Mouse (Mus musculus) midbrain, embryonic 14.5 days (tissue): ENCODE measurements around the gene Hexb. TPM values are rescaled to one million over a fixed set of nuclear protein-coding genes. Genes with fewer than 3 reads are reported as not detected.

ENCODE experiments used
- ATAC-seq: fragments of 200-750 bp; cut with Nextera tagmentation; 2 replicates; pipeline ENCODE4 v1.8.0; 2017; ENCODE audit warnings: moderate number of reproducible peaks, moderate library complexity; ENCODE audit not compliant: low FRiP score, low TSS enrichment
- DNase-seq: peaks from one replicate; pipeline ENCODE4 v3.0.0-alpha.2; 2015
- H3K27ac ChIP-seq: fragments of 300-500 bp; sonication (generic); replicated peaks from 2 replicates; pipeline ENCODE4 v1.5.1; 2014; ENCODE audit warnings: mild to moderate bottlenecking, low read depth, low read length, moderate library complexity
- H3K27me3 ChIP-seq: fragments of 300-500 bp; sonication (generic); 2 replicates; pipeline ENCODE4 v1.6.1; 2014; ENCODE audit warnings: low read length, control low read depth, mixed read lengths; ENCODE audit not compliant: control insufficient read depth, insufficient read depth
- H3K36me3 ChIP-seq: fragments of 300-500 bp; sonication (generic); 2 replicates; pipeline ENCODE4 v1.6.1; 2014; ENCODE audit warnings: low read length, control low read depth; ENCODE audit not compliant: control insufficient read depth, insufficient read depth
- H3K4me1 ChIP-seq: fragments of 300-500 bp; sonication (generic); 2 replicates; pipeline ENCODE4 v1.6.1; 2014; ENCODE audit warnings: mild to moderate bottlenecking, antibody characterized with exemption, low read length, control low read depth; ENCODE audit not compliant: control insufficient read depth, insufficient read depth
- H3K4me2 ChIP-seq: fragments of 300-500 bp; sonication (generic); 2 replicates; pipeline ENCODE4 v1.6.1; 2014; ENCODE audit warnings: mild to moderate bottlenecking, low read length, moderate library complexity
- H3K4me3 ChIP-seq: fragments of 300-500 bp; sonication (generic); replicated peaks from 2 replicates; pipeline ENCODE4 v1.5.1; 2014; ENCODE audit warnings: low read depth, low read length
- H3K9ac ChIP-seq: fragments of 300-500 bp; sonication (generic); replicated peaks from 2 replicates; pipeline ENCODE4 v1.6.1; 2014; ENCODE audit warnings: mild to moderate bottlenecking, low read length, moderate library complexity
- H3K9me3 ChIP-seq: fragments of 300-500 bp; sonication (generic); 2 replicates; pipeline ENCODE4 v1.6.1; 2016; ENCODE audit warnings: low read length, control low read depth, mixed read lengths; ENCODE audit not compliant: control insufficient read depth
- whole genome bisulfite sequencing: fragments of 180-500 bp; shearing (Covaris S2); extraction: QIAGEN DNeasy Blood & Tissue Kit; methylation state at CpG from one replicate; pipeline ENCODE4 v1.1.7; 2014; 5-methylcytosine and 5-hydroxymethylcytosine counted together
- polyA plus RNA-seq: library from polyadenylated mRNA; unstranded; fragments of >200 nt; fragmentation: Nextera tagmentation; extraction: Ambion mirVana; gene quantifications from 2 replicates; pipeline ENCODE4 v1.2.1, GENCODE M21; 2014

The Hexb gene
- polyA plus RNA-seq, 1 experiment from 2014 or later = 38.7 TPM

DNA sequence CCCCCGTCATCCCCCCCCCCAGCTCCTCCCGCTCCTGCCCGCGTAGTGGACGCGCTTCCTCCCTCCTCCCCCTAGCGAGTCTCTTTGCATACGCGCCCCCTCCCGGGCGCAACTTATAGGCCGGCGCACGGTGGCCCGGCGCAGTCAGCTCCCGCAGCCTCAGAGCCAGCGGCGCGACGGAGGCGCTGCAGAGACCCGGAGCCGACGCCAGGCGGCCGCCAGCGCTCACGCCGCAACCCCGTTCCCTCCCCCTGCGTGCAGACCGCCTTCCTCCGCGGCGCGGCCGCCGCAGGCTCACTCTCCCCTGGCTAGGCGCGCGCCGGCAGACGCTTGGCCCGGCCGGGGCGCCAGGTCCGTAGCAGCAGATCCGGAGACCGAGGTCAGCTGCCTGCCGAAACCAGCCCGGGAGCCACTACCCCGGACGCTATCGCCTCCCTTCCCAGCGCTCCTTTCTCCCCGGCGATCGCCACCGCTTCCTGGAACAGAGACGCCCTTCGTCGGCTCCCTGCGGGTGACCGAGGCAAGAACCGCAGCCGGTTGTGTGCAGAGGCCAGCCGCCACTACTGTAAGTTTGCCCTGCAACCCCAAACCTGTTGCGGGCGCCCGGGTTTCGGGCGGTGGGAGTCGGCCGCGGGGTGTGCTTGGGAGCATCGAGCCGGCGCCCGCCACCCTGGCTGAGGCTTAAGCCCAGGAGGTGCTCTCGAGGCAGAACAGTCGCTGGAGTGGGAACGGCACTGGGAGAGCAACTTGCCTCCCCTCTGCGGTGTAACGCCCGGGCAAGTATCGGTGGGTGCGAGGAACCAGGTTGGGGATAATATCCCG is 43.0 kb upstream of the Hexb start, which contains the start of gene Enc1:
Gene Enc1 (plus strand): TSS at position 141 of the 822 bp plus-strand sequence.
- no peaks in the 10 kb centered on the region for H3K27me3 ChIP-seq
- peaks cover 38% of the 10 kb centered on the region for H3K4me1 ChIP-seq
- peak within 1 kb of the TSS; percentile 86 for H3K4me3 ChIP-seq
- H3K36me3 ChIP-seq = peaks cover 14% of the 10 kb centered on the region
- ATAC-seq (peak; percentile 91), DNase-seq (peak; percentile 98)
- WGBS = under 1% methylated on average over 82 of the region's 89 CpGs
- H3K9me3 ChIP-seq = no peaks in the 10 kb centered on the region
- H3K9ac ChIP-seq = peak within 1 kb of the TSS; percentile 89
- peak within 1 kb of the TSS; percentile 89 for H3K4me2 ChIP-seq
- peak within 1 kb of the TSS; percentile 94 for H3K27ac ChIP-seq

DNA sequence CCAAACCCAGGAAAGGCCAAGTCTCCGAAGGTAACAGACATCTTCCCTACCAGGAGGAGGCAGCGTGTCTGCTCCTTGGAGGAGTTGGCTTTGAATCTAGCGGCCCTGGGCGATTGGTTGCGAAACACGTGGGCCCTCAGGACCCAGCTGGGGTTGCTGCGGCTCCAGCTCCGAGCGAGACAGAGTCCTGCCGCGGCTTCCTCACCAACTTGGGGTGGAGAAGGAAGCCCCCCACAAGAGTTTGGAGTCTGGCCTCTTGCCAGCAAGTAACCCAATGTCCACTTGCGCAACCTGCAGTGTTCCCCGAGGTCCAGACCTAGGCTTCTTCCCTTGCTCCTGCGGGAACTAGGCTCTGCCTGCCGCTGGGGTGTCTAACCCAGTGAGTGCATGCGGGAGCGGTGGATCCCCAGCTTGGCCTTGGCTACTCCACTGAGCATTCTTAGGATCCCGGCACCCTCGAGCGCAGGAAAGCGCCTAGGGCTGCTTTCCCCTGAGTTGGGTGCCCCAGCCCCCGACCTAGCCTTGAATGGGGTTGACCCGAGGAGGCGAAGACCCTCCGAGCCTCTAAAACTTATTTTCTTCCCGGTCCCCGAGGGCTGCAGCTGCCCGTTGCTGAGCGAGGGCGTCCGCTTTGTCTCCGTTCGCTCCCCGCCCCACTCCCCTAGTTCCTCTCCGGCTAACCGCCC is 42.3 kb upstream of the Hexb start:
- Histone ChIP-seq H3K27ac (peak overlapping the region; percentile 94), H3K9me3 (no peaks in the 10 kb centered on the region), H3K27me3 (no peaks in the 10 kb centered on the region), H3K9ac (peak overlapping the region; percentile 89), H3K4me2 (peak overlapping the region; percentile 89), H3K4me1 (peaks cover 30% of the 10 kb centered on the region), H3K4me3 (peak overlapping the region; percentile 86), H3K36me3 (peaks cover 7% of the 10 kb centered on the region)
- peak; percentile 87 for DNase-seq
- peak; percentile 59 for ATAC-seq
- WGBS = under 1% methylated on average over 34 of the region's 36 CpGs

GRCm38 (mm10) chr13:97239343-97240180 is 41.4 kb upstream of the Hexb start:
- DNase-seq (peak; percentile 89), ATAC-seq (no peak)
- Histone ChIP-seq H3K27ac (peak overlapping the region; percentile 86), H3K27me3 (no peaks in the 10 kb centered on the region), H3K9me3 (no peaks in the 10 kb centered on the region), H3K4me2 (peak overlapping the region; percentile 89), H3K4me3 (peak overlapping the region; percentile 18), H3K36me3 (no peaks in the 10 kb centered on the region), H3K9ac (no peak overlapping the region; the same call in 1 of the 2 replicates), H3K4me1 (peaks cover 21% of the 10 kb centered on the region)
- 6% methylated on average over 23 of the region's 23 CpGs for WGBS

- no peaks in the 10 kb centered on the region for H3K9me3 ChIP-seq
- H3K4me1 ChIP-seq = peaks cover 11% of the 10 kb centered on the region; the same call in 1 of the 2 replicates
Measured at GRCm38 (mm10) chr13:97238181-97238981, 40.2 kb upstream of the Hexb start.

GRCm38 (mm10) chr13:97237700-97238099 is 39.5 kb upstream of the Hexb start:
- 8% methylated on average over 3 of the region's 3 CpGs for WGBS
- H3K9ac ChIP-seq = no peak overlapping the region
- H3K27me3 ChIP-seq = no peaks in the 10 kb centered on the region
- peak overlapping the region; percentile 49 for H3K27ac ChIP-seq
- H3K4me1 ChIP-seq = peaks cover 9% of the 10 kb centered on the region; the same call in 1 of the 2 replicates
- no peaks in the 10 kb centered on the region for H3K9me3 ChIP-seq
- H3K36me3 ChIP-seq = no peaks in the 10 kb centered on the region
- H3K4me2 ChIP-seq = no peak overlapping the region
- no peak overlapping the region for H3K4me3 ChIP-seq
- ATAC-seq (no peak), DNase-seq (peak; percentile 74)

More at GRCm38 (mm10) chr13:97238181-97238981, 40.2 kb upstream of the Hexb start:
- Histone ChIP-seq H3K4me2 (no peak overlapping the region), H3K36me3 (no peaks in the 10 kb centered on the region), H3K4me3 (no peak overlapping the region), H3K27me3 (no peaks in the 10 kb centered on the region), H3K9ac (no peak overlapping the region), H3K27ac (peak overlapping the region; percentile 49)
- ATAC-seq (no peak), DNase-seq (peak; percentile 41)
- 59% methylated on average over 16 of the region's 16 CpGs for WGBS

- Histone ChIP-seq H3K4me1 (peaks cover 9% of the 10 kb centered on the region; the same call in 1 of the 2 replicates), H3K36me3 (no peaks in the 10 kb centered on the region), H3K27ac (no peak overlapping the region), H3K9ac (no peak overlapping the region), H3K9me3 (no peaks in the 10 kb centered on the region), H3K4me3 (no peak overlapping the region), H3K4me2 (no peak overlapping the region), H3K27me3 (no peaks in the 10 kb centered on the region)
- no peak for ATAC-seq
- DNase-seq = peak; percentile 30
- 54% methylated on average over 6 of the region's 6 CpGs for WGBS
Measured at GRCm38 (mm10) chr13:97235911-97236310, 37.8 kb upstream of the Hexb start.

GRCm38 (mm10) chr13:97234785-97235417 is 36.7 kb upstream of the Hexb start:
- peak overlapping the region; percentile 63 for H3K4me2 ChIP-seq
- H3K27me3 ChIP-seq = no peaks in the 10 kb centered on the region
- H3K9ac ChIP-seq = peak overlapping the region; percentile 45; the same call in 1 of the 2 replicates
- peaks cover 9% of the 10 kb centered on the region; the same call in 1 of the 2 replicates for H3K4me1 ChIP-seq
- H3K9me3 ChIP-seq = no peaks in the 10 kb centered on the region
- 17% methylated on average over 17 of the region's 17 CpGs for WGBS
- no peaks in the 10 kb centered on the region for H3K36me3 ChIP-seq
- peak overlapping the region; percentile 31 for H3K4me3 ChIP-seq
- ATAC-seq (peak; percentile 73), DNase-seq (peak; percentile 96)
- no peak overlapping the region for H3K27ac ChIP-seq
